Mouse (Mus musculus) adrenal gland, postnatal 4 days (tissue): ENCODE data around the gene Nat8f7. TPM values are rescaled to one million over a fixed set of nuclear protein-coding genes. Genes with fewer than 3 reads are reported as not detected.
"Not testable (repeated sequence)": the region's sequence is repeated elsewhere in the genome, so short reads cannot be mapped to it uniquely, and the experiment has no call there.

Experiments
- DNase-seq, 2 experiments: peaks; one replicate each; pipeline ENCODE4 v3.0.0; 2021 to 2022; ENCODE audit warnings: low spot score in 2 of 2, mixed read lengths in 2 of 2
- long read RNA-seq, 2 experiments: library from polyadenylated mRNA; stranded (forward); transcript quantifications; one replicate each; pipeline ENCODE4 v2.0.0; 2021
- microRNA-seq: library from miRNA; unstranded; fragments of <30 nt; microRNA quantifications from one replicate; pipeline ENCODE4 v1.2.0, GENCODE M21; 2021
- total RNA-seq, 2 experiments: library from RNA; stranded (reverse); gene quantifications; 2 replicates each; pipeline ENCODE4 v1.2.3; 2021

Gene Nat8f7
- total RNA-seq, result 1 to 10 TPM in 1 of 2 experiments, under 1 TPM in 1; 0.67 to 1.0 TPM
- long read RNA-seq, experiment 1, partial matches to known transcripts, result 0 of 1 reads
- long read RNA-seq, experiment 1, other reads (novel, unspliced or antisense), result 1 of 1 reads
- long read RNA-seq, experiment 2, result 0 reads

GRCm38 (mm10) chr6:85713105-85713504, at the start of gene Nat8f7:
TSS of gene Nat8f7 (minus strand) at chr6:85713205.
- not testable (repeated sequence) for DNase-seq

GRCm38 (mm10) chr6:85762678-85763077, 49.7 kb upstream of the Nat8f7 start:
- DNase-seq, result not testable (repeated sequence)

GRCm38 (mm10) chr6:85755705-85756249, 42.8 kb upstream of the Nat8f7 start:
- not testable (repeated sequence) for DNase-seq

DNA sequence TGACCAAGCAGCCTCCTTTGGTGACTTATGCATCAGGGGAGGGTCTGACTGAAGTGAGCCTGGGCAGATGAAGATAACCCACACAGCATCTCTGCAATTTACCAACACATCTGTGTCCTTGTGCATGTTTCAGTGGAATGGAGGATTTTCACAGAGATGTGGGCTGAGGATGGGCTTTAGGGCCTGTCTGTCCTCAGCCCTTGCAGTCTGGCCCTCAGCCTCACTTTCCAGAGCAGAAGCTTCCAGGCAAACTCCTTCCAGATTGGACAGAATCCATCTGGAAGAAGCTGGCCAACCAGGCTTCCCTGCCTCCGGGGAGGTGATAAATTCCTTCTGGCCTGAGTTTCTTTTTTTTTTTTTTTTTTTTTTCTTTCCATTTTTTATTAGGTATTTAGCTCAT, 3.4 kb downstream of the Nat8f7 start:
- not testable (repeated sequence) for DNase-seq

DNA sequence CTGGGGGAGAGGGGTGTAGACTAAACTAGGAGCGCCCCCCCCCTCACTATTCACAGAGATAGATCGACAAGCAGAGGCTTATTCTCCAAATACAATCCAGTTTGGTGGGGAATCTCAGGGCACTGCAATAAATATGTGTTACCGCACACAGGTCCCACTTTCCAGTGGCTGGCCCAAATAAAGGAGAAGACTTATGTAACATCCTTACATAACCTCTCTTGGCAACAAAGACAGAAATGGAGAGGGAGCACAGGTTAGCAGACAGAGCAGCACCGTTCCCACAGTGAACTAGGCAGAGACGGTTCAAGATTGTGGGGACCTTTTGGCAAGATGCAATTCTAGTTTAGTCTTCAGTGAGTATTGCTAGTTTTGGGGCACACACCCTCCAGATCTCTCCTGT, 3.8 kb downstream of the Nat8f7 start:
- DNase-seq, result not testable (repeated sequence)

- not testable (repeated sequence) for DNase-seq
Observed at GRCm38 (mm10) chr6:85701943-85702342, 11.1 kb downstream of the Nat8f7 start.

Small RNA genes within 50 kb of the gene (microRNA-seq; reads per million reads assigned to microRNA genes)
- gene Gm27317, result not detected

Other genes starting within 250 kb of the Nat8f7 start
- 1 to 10 TPM; 2.2 to 2.5 TPM for gene Fbxo41, start 210.2 kb downstream of the Nat8f7 start, total RNA-seq
- gene Egr4, start 199.6 kb downstream of the Nat8f7 start, total RNA-seq, result under 1 TPM in 1 of 2 experiments, not detected in 1; 0.20 TPM
- 10 to 100 TPM; 13.3 to 13.9 TPM for gene Alms1, start 125.7 kb downstream of the Nat8f7 start, total RNA-seq
- gene Nat8f3, start 52.5 kb upstream of the Nat8f7 start, total RNA-seq, result under 1 TPM; 0.23 to 0.39 TPM
- gene Nat8f6, start 107.7 kb upstream of the Nat8f7 start, total RNA-seq, result under 1 TPM; 0.28 to 0.45 TPM
- 1 to 10 TPM in 1 of 2 experiments, under 1 TPM in 1; 0.31 to 1.0 TPM for gene Nat8f5, start 107.8 kb upstream of the Nat8f7 start, total RNA-seq
- 1 to 10 TPM in 1 of 2 experiments, under 1 TPM in 1; 0.85 to 1.6 TPM for gene Nat8, start 118.9 kb upstream of the Nat8f7 start, total RNA-seq
- gene Nat8f2, start 156.0 kb upstream of the Nat8f7 start, total RNA-seq, result 1 to 10 TPM; 1.1 to 1.2 TPM
- 10 to 100 TPM; 15.0 to 18.0 TPM for gene Nat8f4, start 191.7 kb upstream of the Nat8f7 start, total RNA-seq
- 10 to 100 TPM; 61.8 to 65.7 TPM for gene Tprkb, start 198.7 kb upstream of the Nat8f7 start, total RNA-seq
- 10 to 100 TPM; 36.4 to 36.9 TPM for gene Nat8f1, start 202.5 kb upstream of the Nat8f7 start, total RNA-seq
- gene Dusp11, start 248.5 kb upstream of the Nat8f7 start, total RNA-seq, result 100 to 1,000 TPM in 1 of 2 experiments, 10 to 100 TPM in 1; 96.9 to 102 TPM